Mouse (Mus musculus): Measurements from ENCODE around the gene Gm12248.

The Gm12248 gene

GRCm38 (mm10) chr11:58033635-58034034 lies 59.3 kb downstream of the Gm12248 start:
- no peak for DNase-seq (ENCODE audit: low spot score in 2 of 2)

GRCm38 (mm10) chr11:58031176-58031575 lies 61.8 kb downstream of the Gm12248 start:
- DNase-seq (ENCODE audit: low spot score in 2 of 2), result no peak

GRCm38 (mm10) chr11:58029869-58030268 lies 63.1 kb downstream of the Gm12248 start:
- DNase-seq (ENCODE audit: low spot score in 2 of 2), result no peak

GRCm38 (mm10) chr11:58028981-58029380 lies 64.0 kb downstream of the Gm12248 start:
- no peak for DNase-seq (ENCODE audit: low spot score in 2 of 2)

- no peak for DNase-seq (ENCODE audit: low spot score in 2 of 2)
These were observed 66.1 kb downstream of the Gm12248 start for GRCm38 (mm10) chr11:58026860-58027259.

- no peak for DNase-seq (ENCODE audit: low spot score in 2 of 2)
These were observed 66.6 kb downstream of the Gm12248 start for GRCm38 (mm10) chr11:58026337-58026736.

- no peak for DNase-seq (ENCODE audit: low spot score in 2 of 2)
These were observed 67.1 kb downstream of the Gm12248 start for GRCm38 (mm10) chr11:58025881-58026280.

GRCm38 (mm10) chr11:58024671-58025070 lies 68.3 kb downstream of the Gm12248 start:
- no peak for DNase-seq (ENCODE audit: low spot score in 2 of 2)

GRCm38 (mm10) chr11:58024271-58024670 lies 68.7 kb downstream of the Gm12248 start:
- DNase-seq (ENCODE audit: low spot score in 2 of 2), result no peak

GRCm38 (mm10) chr11:58021618-58022017 lies 71.3 kb downstream of the Gm12248 start:
- DNase-seq (ENCODE audit: low spot score in 2 of 2), result no peak

GRCm38 (mm10) chr11:58021095-58021494 lies 71.8 kb downstream of the Gm12248 start:
- DNase-seq (ENCODE audit: low spot score in 2 of 2), result no peak

GRCm38 (mm10) chr11:58018701-58019100 lies 74.2 kb downstream of the Gm12248 start:
- no peak for DNase-seq (ENCODE audit: low spot score in 2 of 2)

- no peak for DNase-seq (ENCODE audit: low spot score in 2 of 2)
These were observed 74.6 kb downstream of the Gm12248 start for GRCm38 (mm10) chr11:58018287-58018686.

- no peak for DNase-seq (ENCODE audit: low spot score in 2 of 2)
These were observed 75.5 kb downstream of the Gm12248 start for GRCm38 (mm10) chr11:58017422-58017821.

- no peak for DNase-seq (ENCODE audit: low spot score in 2 of 2)
These were observed 76.6 kb downstream of the Gm12248 start for GRCm38 (mm10) chr11:58016371-58016770.

GRCm38 (mm10) chr11:58015339-58015738 lies 77.6 kb downstream of the Gm12248 start:
- no peak for DNase-seq (ENCODE audit: low spot score in 2 of 2)

- DNase-seq (ENCODE audit: low spot score in 2 of 2), result no peak
These were observed 78.3 kb downstream of the Gm12248 start for GRCm38 (mm10) chr11:58014604-58015003.

Measured in frontal cortex, postnatal 14 days (tissue).